Mouse (Mus musculus) spleen, postnatal 36 days (tissue): ENCODE measurements around the gene B9d2.
A peak's percentile ranks its signal among the peaks of the same experiment; 100 is the strongest.

Experiments used
- DNase-seq, 2 experiments: peaks; one replicate each; pipeline ENCODE4 v3.0.0; 2022; ENCODE audit warnings: low spot score in 2 of 2, mixed read lengths in 1 of 2

The B9d2 gene

DNA sequence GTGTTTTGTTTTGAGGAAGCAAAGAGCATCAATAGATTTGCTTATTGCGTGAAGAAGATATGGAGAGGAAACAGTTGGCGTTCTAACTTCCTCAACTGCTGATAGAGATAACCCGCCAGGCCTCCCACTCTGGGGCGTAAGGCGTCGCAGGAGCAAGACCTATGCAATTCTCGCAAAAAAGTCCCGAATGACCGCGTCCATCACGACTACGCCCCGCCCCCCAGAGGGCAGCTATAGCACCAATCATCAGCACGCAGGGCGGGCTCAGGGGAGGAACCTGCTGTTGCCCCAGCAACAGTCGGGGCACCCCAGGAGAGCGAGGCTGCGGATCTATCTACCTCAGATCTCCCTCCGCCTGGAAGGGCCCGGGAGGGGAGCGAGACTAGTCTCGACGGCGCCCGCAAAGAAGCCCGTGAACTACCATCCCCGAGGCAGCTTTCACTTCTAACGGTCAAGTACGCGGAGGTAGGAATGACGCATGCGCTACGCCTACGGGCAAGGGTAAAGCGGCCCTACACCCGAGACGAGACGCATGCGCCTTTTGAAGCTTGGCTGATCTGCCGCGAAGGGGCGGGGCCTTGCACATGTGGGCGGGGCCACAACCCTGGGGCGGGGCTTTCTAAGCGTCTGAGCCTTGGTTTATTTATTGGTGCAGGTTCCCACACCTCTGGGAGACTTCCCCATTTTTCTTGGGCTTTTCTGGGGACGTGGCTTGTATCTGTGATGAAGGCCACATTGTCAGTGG, at the start of gene B9d2:
Gene B9d2, plus strand, starts transcription at position 267 of the 745 bp plus-strand sequence.
- peak; percentile 97 to 99 for DNase-seq

DNA sequence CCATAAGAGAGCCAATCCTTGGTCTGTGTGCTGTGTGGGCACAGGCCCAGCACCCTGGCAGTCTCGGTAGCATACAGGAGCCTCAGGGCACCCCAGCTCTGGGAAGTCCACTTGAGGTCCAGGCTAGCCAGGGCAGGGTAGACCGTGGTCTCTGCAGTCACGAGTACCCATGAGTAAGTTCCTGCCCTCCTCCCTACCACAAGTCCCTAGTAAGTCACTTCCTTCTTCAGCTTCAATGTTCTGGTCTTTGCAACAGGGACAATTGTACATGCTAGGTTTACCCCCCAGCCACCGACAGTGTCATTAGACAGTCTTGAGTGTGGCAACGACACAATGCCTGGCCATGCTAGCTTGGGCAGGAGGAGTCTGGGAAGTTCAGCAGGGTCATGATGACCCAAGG, 47.9 kb upstream of the B9d2 start:
- DNase-seq, result peak in 1 of 2 experiments; percentile 40

DNA sequence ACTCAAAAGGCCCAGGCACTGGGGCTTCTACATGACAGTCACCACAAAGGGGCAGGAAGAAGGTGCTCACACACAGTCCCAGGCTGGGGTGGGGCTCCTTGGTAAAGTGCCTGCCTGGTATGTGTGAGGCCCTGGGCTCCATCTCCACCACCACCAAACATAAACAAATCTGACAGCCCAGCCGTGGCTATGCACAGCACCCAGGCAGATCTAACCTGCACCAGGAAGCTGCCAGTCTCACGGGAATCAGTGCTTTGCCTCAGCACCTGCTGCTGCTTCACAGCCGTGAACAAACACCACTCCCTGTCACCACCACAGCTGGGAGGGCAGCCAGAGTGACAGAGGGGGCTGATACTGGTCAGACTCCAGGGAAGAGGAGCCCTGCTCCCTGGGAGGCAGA, 44.2 kb upstream of the B9d2 start:
- peak; percentile 93 to 94 for DNase-seq

DNA sequence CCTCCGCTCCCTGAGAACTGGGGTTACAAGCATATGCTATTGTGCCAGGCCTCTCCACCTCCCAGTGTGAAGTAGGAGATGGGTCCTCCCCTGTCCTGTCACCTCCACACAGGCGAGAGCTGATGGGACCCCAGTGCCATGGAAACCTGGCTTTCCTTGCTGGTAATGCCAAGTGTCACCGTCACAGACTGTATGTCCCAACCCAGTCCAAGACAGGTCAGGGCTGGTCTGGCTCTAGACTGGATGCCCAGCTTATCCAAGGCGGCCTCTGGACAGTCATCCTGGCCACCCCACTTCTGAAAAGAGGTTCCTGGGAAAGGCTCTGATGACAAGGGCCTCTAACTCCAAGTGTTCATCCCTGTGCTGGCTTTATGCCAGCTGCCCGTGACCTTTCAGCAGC, 43.5 kb upstream of the B9d2 start:
- DNase-seq, result no peak

DNA sequence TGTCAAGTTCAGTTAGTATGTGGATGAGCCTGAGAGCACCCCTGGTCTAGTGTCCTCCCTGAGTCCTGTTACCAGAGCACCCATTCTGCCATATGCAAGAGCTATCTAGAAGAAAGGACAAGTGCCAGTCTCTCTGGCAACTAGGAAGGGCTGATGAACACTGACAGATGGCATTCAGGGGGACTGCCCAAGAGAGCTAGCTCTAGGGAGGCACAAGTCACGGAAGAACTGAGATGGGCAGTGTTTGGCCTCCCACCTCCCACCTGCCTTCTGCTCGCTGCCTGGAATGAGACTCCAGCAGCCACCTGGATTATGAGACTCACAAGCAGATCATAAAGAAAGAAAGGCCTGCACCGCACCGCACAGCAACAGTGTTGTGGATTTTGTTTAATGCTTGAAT, 40.8 kb upstream of the B9d2 start:
- no peak for DNase-seq

DNA sequence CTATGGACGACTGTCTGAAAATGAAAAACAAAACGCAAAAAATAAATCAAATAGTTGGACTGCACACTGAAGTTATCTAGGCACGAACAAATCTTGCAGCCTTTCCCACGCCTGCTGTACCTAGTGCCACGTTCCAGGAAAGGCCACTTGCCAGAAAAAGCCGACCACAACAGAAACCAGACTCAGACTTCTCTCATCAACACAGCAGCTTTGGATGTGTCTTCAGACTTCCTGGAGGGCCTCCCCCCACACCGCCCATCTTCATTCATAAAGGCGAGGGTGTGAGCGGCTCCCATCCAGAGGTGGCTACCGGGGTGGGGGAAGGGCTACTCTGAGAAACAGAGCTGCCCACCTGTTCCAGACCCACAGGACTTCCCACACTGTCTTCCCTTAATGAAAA, 36.4 kb upstream of the B9d2 start:
- no peak for DNase-seq

DNA sequence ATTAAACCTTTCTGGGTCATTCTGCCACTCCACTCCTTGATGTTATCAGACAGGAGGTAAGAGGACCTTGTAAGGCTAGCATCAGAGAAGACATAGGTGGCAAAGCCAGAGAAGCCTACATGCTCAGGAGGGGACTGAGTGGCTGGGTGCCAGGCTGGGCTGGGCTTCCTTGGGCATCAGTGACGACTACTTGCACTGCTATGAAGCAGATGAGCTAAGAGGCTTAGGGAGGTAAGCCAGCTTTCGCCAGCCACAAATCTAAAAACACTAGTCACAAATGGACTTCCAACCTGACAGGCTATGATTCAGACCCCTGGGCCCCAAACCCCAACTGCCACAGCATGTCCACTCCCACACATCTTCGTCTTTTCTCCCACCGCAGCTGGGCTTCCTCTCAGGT, 35.9 kb upstream of the B9d2 start:
- DNase-seq, result no peak

DNA sequence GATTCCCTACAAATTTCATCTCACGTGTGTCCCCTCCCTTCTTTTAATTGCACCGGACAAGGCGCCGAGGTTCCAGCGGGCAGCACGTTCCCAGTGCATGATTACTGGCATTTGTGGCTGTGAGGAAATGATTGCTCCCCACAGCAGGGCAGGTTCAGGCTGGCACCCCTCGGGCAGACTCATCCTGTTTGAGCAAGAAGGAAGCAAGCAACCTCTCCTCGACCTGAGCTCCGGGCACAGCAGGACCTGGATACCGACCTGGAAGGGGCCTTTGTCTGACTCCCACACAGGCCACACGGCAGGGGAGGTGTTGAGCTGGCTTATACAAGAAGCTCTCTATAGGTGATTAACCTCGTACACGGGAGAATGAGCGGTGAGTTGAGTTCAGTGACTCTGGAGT, 35.5 kb upstream of the B9d2 start:
- DNase-seq, result no peak

DNA sequence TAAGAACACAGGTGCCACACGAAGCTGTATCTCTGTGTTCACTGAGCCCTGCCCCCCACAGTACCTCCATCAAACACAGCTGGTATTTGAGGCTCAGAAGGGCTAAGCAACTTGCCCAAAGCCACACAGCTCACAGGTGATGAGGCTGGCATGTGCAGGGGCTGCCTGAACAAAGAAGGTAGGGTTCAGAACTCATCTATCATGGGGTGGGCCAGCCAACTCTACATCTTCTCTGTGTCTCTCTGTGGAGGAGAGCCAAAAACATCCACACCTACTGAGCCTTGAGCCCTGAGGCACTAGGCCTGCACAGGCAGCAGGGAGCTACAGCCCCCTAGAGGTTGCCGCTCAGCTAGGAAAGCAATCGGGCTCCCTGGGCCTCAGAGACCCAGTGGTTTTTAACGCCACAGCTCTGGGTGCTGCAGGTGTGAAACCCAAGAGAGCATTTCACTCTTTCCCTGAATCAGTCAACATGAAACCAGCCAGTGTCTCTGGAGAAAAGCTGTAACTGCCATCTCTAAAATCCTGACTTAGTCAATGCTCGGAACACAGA, 32.9 kb upstream of the B9d2 start:
- peak; percentile 79 to 83 for DNase-seq

DNA sequence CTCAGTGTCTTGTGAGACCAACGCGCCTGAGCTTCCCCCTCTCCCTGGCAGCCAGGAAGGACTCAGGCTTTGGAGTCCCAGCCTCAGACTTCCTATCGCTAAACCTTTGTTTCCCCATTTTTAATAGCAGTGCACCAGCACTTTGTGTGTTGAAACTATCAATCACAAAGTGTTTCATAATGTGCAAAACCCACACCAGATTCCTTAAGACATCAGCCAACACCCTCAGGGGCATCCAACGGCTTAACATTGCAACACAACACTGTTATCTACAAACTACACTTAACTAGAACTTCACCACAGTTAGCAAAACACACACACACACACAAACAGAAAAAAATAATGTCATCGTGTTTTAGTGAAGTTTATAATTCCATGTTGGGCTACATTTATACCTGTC, 30.7 kb upstream of the B9d2 start:
- no peak for DNase-seq

DNA sequence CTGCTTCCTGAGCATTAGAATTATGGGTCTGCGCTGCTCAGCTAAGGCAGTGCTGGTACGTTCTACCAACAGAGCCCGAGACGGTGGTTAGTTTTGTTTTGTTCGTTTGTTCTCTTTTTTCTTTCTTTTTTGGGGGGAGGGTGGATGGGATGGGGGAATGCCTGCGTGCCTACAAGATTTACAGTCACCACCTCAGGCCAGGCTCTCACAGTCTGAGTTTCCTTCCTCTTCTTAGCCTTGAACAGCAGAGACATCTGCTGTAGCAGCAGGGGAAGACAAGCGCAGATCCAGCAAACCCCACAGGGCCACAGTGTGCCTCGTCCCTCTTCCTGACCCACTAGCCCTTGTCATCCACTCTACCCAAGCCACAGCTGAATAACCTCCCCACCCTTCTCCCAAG, 29.3 kb upstream of the B9d2 start:
- peak; percentile 84 to 86 for DNase-seq

DNA sequence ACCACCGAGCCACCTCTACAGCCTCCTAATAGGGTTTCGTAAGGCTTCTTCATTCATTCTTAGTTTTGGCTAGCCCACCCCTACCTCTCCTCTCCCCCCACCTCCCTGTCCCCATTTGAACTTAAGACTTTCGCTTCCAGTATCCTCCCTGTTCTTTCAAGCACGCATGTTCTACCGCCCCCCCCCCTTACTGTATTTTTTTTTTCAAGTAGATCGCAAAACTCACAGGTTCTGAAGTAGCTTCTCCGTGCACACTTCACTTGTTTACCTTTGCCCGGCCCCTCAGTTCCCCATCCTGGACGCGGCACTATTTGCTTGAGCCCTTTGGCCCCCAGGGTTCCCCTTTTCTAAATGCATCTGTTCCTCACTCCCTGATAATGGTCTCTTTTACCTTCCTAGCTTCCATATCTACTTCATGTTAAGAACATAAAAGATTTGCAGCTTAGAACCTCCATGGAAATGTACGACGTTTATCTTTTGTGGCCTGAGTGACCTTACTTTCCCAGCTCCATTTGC, 28.3 kb upstream of the B9d2 start:
- DNase-seq, result peak; percentile 77 to 80

DNA sequence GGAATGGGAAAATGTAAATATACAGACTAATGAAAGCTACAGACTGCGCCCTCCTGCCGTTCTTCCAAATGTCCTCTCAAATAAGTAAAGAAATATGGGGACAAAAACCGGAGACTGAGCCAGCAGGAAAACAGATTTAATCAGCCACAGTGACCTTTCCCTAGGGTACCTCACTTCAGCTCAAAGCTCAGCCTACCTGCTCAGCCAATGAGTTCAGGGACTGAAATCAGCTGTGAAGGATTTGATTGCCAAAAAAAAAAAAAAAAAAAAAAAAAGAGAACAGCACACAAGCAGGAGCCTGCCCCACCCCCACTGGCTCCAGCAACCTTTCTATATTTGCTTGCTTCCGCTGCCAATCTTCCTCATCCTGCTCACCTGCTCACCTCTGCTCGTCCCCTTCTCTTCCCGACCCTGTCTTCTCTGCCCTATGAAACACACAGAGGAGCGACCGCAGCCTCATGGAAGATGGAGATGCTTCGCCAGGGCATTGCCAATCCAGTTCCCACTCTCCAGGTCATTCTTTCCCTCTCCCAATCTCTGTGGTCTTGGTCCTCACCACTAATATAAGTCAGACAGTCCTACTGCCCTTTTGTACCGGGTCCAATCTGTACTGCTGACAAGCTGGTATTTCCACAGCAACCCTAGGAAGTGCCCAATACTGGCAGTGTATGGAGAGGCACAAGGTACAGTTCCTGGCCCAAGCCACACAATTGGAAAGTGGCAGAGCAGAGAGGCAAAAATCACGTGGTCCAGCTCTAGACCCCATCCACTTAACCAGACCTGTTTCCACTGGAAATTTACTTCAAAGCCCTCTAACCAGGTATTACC, 24.8 kb upstream of the B9d2 start:
- DNase-seq, result no peak

DNA sequence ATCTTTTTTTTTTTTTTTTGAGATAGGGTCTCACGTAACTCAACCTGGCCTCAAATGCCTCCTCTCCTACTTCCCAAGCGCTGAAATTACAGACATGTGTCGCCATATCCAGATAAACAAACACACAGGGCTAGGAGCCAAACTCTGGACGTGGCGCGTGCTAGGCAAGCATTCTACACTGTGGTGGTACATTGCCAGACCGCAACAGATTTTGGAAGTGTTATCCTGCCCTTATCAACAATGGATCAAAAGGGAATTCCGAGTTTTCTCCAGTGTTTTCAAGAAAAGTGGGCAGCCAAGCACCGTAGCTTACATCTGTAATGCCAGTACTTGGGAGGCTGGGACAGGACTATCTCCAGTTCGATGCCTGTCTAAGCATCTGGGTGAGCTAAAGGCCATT, 22.8 kb upstream of the B9d2 start:
- no peak for DNase-seq

DNA sequence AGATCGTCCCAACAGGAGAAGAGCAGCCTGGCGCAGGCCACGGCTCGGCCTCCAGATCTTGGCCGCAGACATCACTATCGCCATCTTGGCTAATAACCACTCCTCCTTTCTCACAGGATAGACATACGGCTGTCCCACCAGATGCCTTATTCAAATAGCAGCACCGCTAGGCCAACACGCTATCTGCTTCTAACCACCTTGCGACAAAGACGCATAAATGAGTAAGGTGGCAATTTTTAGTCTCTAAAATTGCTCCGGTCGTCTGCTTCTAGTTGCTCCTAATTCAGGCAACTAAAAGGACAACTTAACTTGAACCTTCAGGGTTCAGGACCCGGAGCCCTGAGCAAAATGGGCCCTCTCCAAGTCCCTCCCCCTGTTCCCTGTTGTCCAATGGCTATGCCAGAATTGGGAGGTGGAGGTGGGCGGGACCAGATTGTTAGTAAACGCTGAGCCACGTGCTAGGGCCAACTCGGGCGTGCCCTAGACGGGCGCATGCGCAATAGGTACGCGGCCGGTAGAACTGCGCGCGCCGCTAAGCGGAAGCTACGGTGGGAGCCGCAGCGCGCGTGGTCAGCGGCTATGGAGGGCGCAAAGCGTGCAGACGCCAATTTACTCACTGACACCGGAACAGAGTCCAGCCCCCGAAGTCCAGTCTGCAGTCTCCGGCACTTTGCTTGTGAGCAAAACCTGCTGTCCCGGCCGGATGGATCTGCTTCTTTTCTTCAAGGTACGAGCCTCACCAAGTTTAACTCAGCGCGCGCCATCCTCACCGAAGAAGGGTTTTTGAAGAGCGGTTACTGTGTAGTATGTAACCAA, 21.7 kb upstream of the B9d2 start, which contains the start of the genes Bckdha and Exosc5:
Gene Bckdha, minus strand, starts transcription at position 325 of the 816 bp plus-strand sequence.
Gene Exosc5, plus strand, starts transcription at position 508 of the 816 bp plus-strand sequence.
- peak; percentile 99 to 100 for DNase-seq

DNA sequence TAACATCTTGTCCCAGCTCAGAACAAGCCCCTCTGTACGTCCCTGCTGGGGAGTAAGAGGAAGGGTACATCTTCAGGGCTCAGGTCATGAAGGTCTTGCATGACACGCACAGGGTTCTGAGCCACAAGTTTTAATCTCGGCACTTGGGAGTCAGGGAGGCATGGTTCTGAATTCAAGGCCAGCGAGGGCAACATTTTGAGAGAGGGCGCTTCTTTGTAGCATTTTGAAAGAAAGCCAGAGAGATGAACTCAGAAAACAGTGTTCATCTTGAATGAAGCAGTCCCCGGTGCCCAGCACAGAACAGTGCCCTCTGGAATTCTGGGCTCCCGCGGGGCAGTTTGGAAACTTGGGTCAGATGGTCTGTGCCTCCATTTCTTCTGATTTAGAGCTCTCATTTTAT, 14.2 kb upstream of the B9d2 start:
- DNase-seq, result no peak

DNA sequence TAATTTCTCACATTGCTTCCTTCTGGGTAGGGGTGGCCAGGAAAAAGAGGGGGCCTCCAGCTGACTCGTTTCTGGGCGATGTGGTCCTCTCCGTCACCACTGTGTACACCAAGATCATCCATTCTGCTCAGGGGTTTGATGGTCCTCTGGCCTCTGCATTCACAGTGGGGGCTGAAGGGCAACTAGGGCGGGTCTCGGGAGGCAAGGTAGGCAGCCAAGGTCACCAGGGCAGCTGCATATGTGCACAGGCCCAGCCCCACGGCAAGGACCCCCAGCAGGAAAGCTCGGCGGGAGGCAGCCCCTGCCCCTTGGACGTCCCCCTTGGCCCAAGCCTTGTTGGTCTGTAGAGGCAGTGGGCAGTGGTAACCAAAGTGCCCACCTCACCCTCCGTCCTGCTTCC, 11.4 kb upstream of the B9d2 start:
- no peak for DNase-seq

DNA sequence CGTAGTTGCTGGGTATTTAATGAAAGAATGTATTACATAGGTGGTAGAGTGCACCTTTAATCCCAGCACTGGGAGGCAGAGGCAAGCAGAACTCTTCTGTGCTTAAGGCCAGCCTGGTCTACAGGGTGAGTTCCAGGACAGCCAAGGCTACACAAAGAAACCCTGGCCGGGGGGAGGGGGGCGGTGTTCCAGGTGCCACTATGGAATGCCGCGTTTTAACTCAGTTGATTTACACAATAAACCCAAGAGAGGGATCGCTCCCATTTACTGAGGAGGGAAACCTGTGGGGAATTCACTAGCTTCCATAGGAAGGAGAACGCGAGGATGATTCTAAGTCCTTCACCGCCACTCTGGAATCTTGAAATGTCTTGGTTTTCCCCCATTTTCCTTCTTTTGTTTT, 10.9 kb upstream of the B9d2 start:
- DNase-seq, result no peak

DNA sequence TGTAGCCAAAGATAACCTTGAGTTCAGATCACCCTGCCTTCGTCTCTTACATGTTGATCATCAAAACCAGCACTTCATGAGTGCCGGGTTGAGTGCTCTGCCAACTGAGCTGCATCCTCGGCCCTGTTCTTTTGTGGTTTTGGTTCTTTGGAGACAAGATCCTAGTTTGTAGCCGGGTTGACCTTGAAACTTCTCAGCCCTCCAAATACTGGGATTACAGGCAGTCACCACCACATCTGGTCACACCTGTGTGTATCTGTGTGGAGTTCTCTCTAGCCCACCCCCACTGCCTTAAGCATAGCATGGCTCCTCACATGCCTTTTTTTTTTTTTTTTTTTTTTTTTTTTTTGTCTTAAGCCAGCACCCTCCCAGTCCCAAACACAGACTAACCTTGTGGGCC, 10.5 kb upstream of the B9d2 start:
- no peak for DNase-seq

DNA sequence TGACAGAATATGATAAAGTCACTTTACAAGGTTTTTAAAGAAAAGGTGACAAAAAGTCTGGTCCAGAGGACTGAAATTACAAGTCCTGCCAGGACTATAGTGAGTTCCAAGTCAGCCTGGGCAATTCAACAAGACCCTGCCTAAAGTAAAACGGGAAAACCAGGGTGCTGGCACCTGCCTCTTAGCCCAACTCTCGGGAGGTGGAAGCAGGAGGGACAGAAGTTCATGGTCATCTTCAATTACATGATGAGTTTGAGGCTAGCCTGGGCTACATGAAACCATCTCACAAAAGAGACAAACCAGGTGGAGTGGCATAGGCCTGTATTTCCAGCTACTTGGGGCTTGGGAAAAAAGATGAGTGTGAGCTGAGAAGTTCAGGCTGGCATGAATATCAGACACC, 8.9 kb upstream of the B9d2 start:
- no peak for DNase-seq

DNA sequence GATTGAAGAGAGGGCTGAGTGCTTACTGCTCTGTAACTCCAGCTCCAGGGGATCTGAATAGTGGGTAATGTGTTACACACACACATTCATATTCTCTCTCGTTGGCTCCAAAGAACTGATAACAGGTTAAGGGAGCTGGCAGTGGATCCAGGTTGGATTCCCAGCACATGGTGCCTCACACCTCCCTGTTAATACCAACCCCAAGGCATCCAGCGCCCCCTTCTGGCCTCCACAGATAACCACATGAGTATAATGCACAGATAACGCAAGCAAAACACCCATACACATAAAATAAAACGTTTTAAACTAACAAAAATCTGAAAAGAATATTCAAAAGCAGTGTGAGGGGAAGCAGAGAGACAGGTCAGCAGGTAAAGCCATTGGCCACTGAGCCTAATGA, 8.1 kb upstream of the B9d2 start:
- DNase-seq, result no peak

DNA sequence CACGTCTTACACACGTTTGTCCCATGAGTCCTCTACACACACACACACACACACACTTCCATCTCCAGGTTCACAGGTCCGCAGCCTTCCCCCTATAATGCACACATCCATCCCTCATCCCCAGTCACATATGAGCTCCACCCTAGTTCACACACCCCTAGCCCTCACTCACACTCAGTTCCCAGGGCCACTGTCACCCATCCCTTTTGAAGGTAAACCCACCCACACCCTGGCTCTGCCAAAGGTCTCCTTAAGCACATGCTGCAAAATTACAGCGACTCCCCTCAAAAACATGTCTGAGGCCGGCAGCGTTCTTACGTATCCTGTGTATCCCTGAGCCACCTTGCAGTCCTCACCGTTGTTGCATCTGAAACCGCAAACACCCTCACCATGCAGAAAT, 6.3 kb upstream of the B9d2 start:
- no peak for DNase-seq
